Mouse (Mus musculus) testis, adult 2 months (tissue): ENCODE measurements around the gene Mansc4. TPM values are rescaled to one million over a fixed set of nuclear protein-coding genes. Genes with fewer than 3 reads are reported as not detected.

ENCODE experiments used
- H3K27ac ChIP-seq: fragments of 200-500 bp; 2 replicates; pipeline ENCODE4 v1.5.1; 2012; ENCODE audit warnings: low read depth, low read length; ENCODE audit not compliant: control insufficient read depth, insufficient read depth
- H3K27me3 ChIP-seq: fragments of 200-500 bp; 2 replicates; pipeline ENCODE4 v1.6.1; 2012; ENCODE audit warnings: mild to moderate bottlenecking, low read length, moderate library complexity; ENCODE audit not compliant: control insufficient read depth, insufficient read depth
- H3K36me3 ChIP-seq: fragments of 200-500 bp; 2 replicates; pipeline ENCODE4 v1.6.1; 2012; ENCODE audit warnings: mild to moderate bottlenecking, low read length; ENCODE audit not compliant: control insufficient read depth, insufficient read depth
- H3K4me1 ChIP-seq: fragments of 200-500 bp; 2 replicates; pipeline ENCODE4 v1.6.1; 2012; ENCODE audit warnings: low read length; ENCODE audit not compliant: control insufficient read depth, insufficient read depth
- H3K4me3 ChIP-seq: fragments of 200-500 bp; 2 replicates; pipeline ENCODE4 v1.5.1; 2012; ENCODE audit warnings: low read depth, mild to moderate bottlenecking, low read length, moderate library complexity, mixed read lengths; ENCODE audit not compliant: control insufficient read depth
- CTCF ChIP-seq: fragments of 200-500 bp; IDR thresholded peaks from 2 replicates; pipeline ENCODE4 v1.5.1; 2012; ENCODE audit warnings: low read depth, mild to moderate bottlenecking, inconsistent platforms, low read length, moderate library complexity; ENCODE audit not compliant: control insufficient read depth, insufficient read depth, insufficient replicate concordance
- POLR2A ChIP-seq: fragments of 200-500 bp; IDR thresholded peaks from 2 replicates; pipeline ENCODE4 v1.6.1; 2012; ENCODE audit warnings: low read depth, mild to moderate bottlenecking, inconsistent platforms, low read length, moderate library complexity; ENCODE audit not compliant: control insufficient read depth
- polyA plus RNA-seq: library from polyadenylated mRNA; depleted of rRNA; stranded (reverse); fragments of >200 nt; gene quantifications from 2 replicates; pipeline ENCODE4 v1.2.3, GENCODE M21; 2012

The Mansc4 gene
- polyA plus RNA-seq, 1 experiment = 1.1 TPM

DNA sequence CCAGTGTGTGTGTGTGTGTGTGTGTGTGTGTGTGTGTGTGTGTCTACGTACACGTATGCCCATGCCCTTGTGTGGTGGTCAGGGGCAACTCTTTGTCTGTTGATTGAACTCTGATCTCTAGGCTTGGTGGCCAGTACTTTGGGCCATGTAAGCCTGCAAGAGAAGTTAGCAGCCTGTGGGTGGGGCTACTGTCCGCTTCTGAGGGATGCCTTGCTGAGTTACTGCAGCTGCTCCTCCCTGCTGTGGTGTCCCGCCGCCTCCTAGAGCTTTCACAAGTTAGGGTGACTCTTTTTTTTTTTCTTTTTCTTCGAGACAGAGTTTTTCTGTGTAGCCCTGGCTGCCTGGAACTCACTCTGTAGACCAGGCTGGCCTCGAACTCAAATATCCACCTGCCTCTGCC, 27.5 kb downstream of the Mansc4 start:
- Histone ChIP-seq H3K4me1 (no peaks in the 10 kb centered on the region), H3K27me3 (no peaks in the 10 kb centered on the region), H3K36me3 (no peaks in the 10 kb centered on the region), H3K27ac (no peak overlapping the region), H3K4me3 (no peak overlapping the region)
- no peak for TF ChIP-seq CTCF
- no peak for TF ChIP-seq POLR2A

GRCm38 (mm10) chr6:147055374-147055977, 31.4 kb downstream of the Mansc4 start:
- no peaks in the 10 kb centered on the region for H3K27me3 ChIP-seq
- H3K27ac ChIP-seq = no peak overlapping the region
- no peaks in the 10 kb centered on the region for H3K36me3 ChIP-seq
- no peaks in the 10 kb centered on the region for H3K4me1 ChIP-seq
- H3K4me3 ChIP-seq = no peak overlapping the region
- TF ChIP-seq POLR2A (no peak), CTCF (no peak)

GRCm38 (mm10) chr6:147053785-147054646, 32.8 kb downstream of the Mansc4 start:
- no peaks in the 10 kb centered on the region for H3K36me3 ChIP-seq
- TF ChIP-seq POLR2A = no peak
- TF ChIP-seq CTCF = no peak
- H3K4me1 ChIP-seq = no peaks in the 10 kb centered on the region
- H3K27me3 ChIP-seq = no peaks in the 10 kb centered on the region
- H3K27ac ChIP-seq = no peak overlapping the region
- no peak overlapping the region for H3K4me3 ChIP-seq

GRCm38 (mm10) chr6:147052440-147052839, 34.4 kb downstream of the Mansc4 start:
- H3K4me3 ChIP-seq = no peak overlapping the region
- no peaks in the 10 kb centered on the region for H3K27me3 ChIP-seq
- H3K4me1 ChIP-seq = no peaks in the 10 kb centered on the region
- H3K27ac ChIP-seq = no peak overlapping the region
- no peaks in the 10 kb centered on the region; the same call in 1 of the 2 replicates for H3K36me3 ChIP-seq
- TF ChIP-seq POLR2A (no peak), CTCF (no peak)

- Histone ChIP-seq H3K4me1 (no peaks in the 10 kb centered on the region), H3K27me3 (no peaks in the 10 kb centered on the region), H3K27ac (no peak overlapping the region), H3K4me3 (no peak overlapping the region), H3K36me3 (peaks cover 1% of the 10 kb centered on the region; the same call in 1 of the 2 replicates)
- no peak for TF ChIP-seq CTCF
Observed at GRCm38 (mm10) chr6:147051666-147052065, 35.2 kb downstream of the Mansc4 start.

- Histone ChIP-seq H3K27ac (no peak overlapping the region), H3K27me3 (no peaks in the 10 kb centered on the region), H3K4me1 (no peaks in the 10 kb centered on the region), H3K4me3 (no peak overlapping the region), H3K36me3 (peaks cover 1% of the 10 kb centered on the region; the same call in 1 of the 2 replicates)
- TF ChIP-seq CTCF = no peak
Observed at GRCm38 (mm10) chr6:147049239-147049805, 37.5 kb downstream of the Mansc4 start.

DNA sequence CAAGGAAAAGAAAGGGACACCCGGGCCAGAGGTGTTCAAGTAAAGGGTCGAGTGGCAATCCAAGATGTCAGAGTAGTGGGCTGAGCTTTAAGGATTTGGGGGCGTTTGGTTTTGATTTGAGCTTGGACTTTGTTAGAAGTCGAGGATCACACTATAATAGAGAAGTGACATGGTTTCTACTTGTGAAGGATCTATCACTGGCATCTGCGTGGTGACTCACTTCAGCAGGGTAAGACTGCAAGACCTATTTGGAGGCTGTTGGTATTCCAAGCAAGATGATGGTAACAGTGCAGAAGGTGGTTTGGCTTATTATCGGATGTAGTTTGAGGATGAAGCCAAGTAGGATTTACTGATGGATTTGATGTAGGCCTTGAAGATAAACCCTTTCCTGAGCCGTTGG, 43.2 kb downstream of the Mansc4 start:
- no peaks in the 10 kb centered on the region for H3K27me3 ChIP-seq
- no peak overlapping the region for H3K4me3 ChIP-seq
- no peak for TF ChIP-seq POLR2A
- no peak for TF ChIP-seq CTCF
- peaks cover 3% of the 10 kb centered on the region; the same call in 1 of the 2 replicates for H3K4me1 ChIP-seq
- H3K36me3 ChIP-seq = peaks cover 1% of the 10 kb centered on the region; the same call in 1 of the 2 replicates
- H3K27ac ChIP-seq = no peak overlapping the region
